Comparison of ENCODE assay signal across 11 mouse cellular contexts in the genomic region with DNA sequence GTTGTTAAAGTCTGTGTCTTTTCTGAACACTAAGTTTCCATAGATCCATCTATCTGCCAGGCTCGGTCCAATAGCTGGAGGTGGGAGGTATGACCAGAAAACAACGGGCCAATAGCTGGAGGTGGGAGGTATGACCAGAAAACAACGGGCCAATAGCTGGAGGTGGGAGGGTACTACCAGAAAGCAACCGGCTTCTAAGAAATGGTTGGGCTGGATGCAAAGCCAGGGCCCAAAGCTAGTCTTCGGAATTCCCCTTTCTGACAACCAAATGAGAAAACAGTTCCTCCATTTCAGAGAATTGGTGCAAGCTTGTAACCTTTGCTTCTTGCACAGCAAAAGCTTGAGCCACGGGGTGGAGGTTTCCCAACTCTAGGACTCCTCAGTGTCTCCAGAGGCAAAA.
"Had no signal": no experiment of that assay in that cellular context is flagged by ENCODE, and none has a peak within 500 bp of the region (broad histone marks: within the 10 kb centered on the region; RNA-seq: fewer than 3 reads in every experiment).

No protein-coding gene starts in this region.

- H3K9ac ChIP-seq: limb, embryonic 13.5 days; liver, embryonic 14.5 days; midbrain, embryonic 12.5 days had no signal

- H3K4me3 ChIP-seq: layer of hippocampus, adult 2 months; limb, embryonic 13.5 days; midbrain, embryonic 12.5 days had no signal

- H3K9me3 ChIP-seq: limb, embryonic 13.5 days; midbrain, embryonic 12.5 days had no signal

- DNase-seq: kidney, postnatal 10 days; kidney, postnatal 4 days; left cerebral cortex, postnatal 4 days; lung, adult 18-20 months; right cerebral cortex, postnatal 14 days; thymus, adult 18-20 months; thymus, postnatal 14 days had no signal

- H3K27ac ChIP-seq: layer of hippocampus, adult 2 months; limb, embryonic 13.5 days; liver, embryonic 14.5 days; midbrain, embryonic 12.5 days had no signal

- H3K4me2 ChIP-seq: limb, embryonic 13.5 days; midbrain, embryonic 12.5 days had no signal

- H3K36me3 ChIP-seq: limb, embryonic 13.5 days; midbrain, embryonic 12.5 days had no signal
